Mouse (Mus musculus) NIH3T3 (cell line): ENCODE results near the gene Krtap19-9b.
A peak's percentile ranks its signal among the peaks of the same experiment; 100 is the strongest.

Experiments
- DNase-seq: peaks from one replicate; pipeline ENCODE4 v3.0.0-alpha.2; 2012; ENCODE audit warnings: low read depth

The Krtap19-9b gene

GRCm38 (mm10) chr16:88932165-88932564 lies at the start of gene Krtap19-9b:
Krtap19-9b (minus strand) TSS chr16:88932265.
- DNase-seq = no peak

DNA sequence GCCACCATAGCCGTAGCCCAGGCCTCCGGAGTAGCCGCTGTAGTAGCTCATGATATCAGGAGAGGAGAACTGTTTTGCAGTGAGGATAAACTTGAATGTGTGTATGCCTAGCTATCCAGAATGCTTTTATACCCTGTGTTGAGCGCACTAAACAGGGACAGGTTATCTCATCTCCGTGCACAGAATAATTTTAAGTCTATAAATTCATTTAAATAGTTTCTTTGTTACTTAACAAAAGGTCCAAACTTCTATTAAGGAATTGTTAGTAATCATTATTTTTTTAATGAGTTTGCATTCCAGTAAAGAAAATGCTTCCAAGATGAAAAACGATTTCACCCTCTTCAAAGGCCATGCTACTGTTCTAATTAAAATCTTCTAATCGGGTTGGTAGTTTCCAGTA lies 30.7 kb upstream of the Krtap19-9b start, which contains the start of gene Krtap16-3:
Gene Krtap16-3 (minus strand): TSS at position 101 of the 400 bp plus-strand sequence.
- DNase-seq = no peak

GRCm38 (mm10) chr16:88941106-88941505 lies 9.0 kb upstream of the Krtap19-9b start:
- no peak for DNase-seq

GRCm38 (mm10) chr16:88938252-88938651 lies 6.2 kb upstream of the Krtap19-9b start:
- peak; percentile 29 for DNase-seq

DNA sequence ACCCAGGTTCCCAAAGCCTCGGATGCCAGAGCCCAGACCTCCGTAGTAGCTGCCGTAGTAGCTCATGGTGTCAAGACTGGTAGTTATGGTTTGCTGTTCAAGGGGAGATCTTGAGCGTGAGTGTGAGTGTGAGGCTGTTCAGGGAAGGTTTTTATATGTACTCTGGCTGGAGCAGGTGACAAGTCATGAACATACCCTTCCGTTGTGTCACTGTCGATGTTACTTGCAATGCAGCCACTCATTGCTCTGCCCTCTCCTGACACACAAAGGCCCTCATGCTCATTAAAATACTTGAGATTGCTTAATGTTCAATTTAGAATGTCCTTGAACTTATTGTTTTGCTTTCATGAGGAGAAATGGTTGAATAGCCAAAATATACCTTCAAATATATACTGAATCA lies 35.7 kb downstream of the Krtap19-9b start, which contains the start of gene Krtap19-5:
Gene Krtap19-5 (minus strand): TSS at position 101 of the 400 bp plus-strand sequence.
- no peak for DNase-seq

DNA sequence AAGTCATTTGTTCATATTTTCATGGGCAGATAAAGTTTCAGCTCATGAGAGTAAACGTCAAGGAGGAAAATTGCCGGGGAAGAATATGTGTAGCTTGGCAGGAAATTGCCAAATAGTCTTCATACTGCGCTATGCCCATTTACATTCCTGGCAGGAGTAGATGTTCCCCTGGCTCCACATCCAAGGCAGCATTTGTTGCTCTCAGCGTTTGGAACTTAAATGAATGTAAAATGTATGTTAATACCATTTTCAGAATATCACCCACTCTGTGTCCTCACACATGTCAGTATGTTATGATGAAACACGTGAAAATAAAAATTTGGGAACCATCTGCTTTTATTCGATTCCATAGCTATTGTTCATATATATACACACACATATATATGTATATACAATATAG lies 45.2 kb downstream of the Krtap19-9b start:
- DNase-seq = no peak

GRCm38 (mm10) chr16:88884989-88885388 lies 47.1 kb downstream of the Krtap19-9b start, which contains the start of gene Krtap19-4:
Krtap19-4 (minus strand) TSS chr16:88885089.
- DNase-seq = no peak
